Comparison of ENCODE assay signal across 17 mouse cellular contexts in the genomic region with DNA sequence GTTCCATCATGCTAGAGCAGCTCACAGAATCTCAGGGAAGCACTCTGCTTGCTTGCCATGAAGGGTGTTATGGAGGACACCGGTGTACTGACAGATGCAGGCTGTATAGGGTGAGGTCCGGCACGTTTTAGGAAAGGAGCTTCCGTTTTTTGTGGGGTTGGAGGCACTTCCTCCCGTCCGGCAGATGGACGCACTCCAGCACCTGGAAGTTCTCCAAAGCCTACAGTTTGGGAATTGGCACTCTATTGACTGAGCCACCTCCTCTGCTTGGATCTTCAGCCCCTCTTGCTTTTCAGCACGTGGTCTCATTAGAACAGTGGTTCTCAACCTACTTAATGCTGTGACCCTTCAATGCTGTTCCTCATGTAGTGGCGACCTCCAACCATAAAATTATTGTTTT.
"Had no signal": no experiment of that assay in that cellular context is flagged by ENCODE, and none has a peak within 500 bp of the region (broad histone marks: within the 10 kb centered on the region; RNA-seq: fewer than 3 reads in every experiment).

No protein-coding gene starts in this region.

- DNase-seq: kidney, postnatal 25 days; liver; liver, embryonic 13.5 days; liver, postnatal 0 days; lung, postnatal 14 days; right cerebral cortex, adult 18-20 months; right cerebral cortex, postnatal 25 days; thymus, postnatal 4 days had no signal

- H3K9me3 ChIP-seq: limb, embryonic 12.5 days; liver, embryonic 13.5 days; lung, embryonic 15.5 days; midbrain, embryonic 13.5 days; neural tube, embryonic 15.5 days had no signal

- H3K36me3 ChIP-seq: limb, embryonic 12.5 days; liver, embryonic 13.5 days; lung, embryonic 15.5 days; midbrain, embryonic 13.5 days; neural tube, embryonic 15.5 days had no signal

- H3K4me3 ChIP-seq: left cerebral cortex, adult 2 months; limb, embryonic 12.5 days; liver, embryonic 13.5 days; lung, embryonic 15.5 days; midbrain, embryonic 13.5 days; myocyte; neural tube, embryonic 15.5 days had no signal

- H3K4me1 ChIP-seq: limb, embryonic 12.5 days; liver, embryonic 13.5 days; lung, embryonic 15.5 days; megakaryocyte, embryonic 14.5 days had no signal

- H3K27ac ChIP-seq: left cerebral cortex, adult 2 months; limb, embryonic 12.5 days; liver, embryonic 13.5 days; lung, embryonic 15.5 days; macrophage; midbrain, embryonic 13.5 days; neural tube, embryonic 15.5 days; stomach, postnatal 0 days had no signal

- H3K27me3 ChIP-seq: limb, embryonic 12.5 days; liver, embryonic 13.5 days; lung, embryonic 15.5 days; megakaryocyte, embryonic 14.5 days; midbrain, embryonic 13.5 days; neural tube, embryonic 15.5 days had no signal
